Mouse (Mus musculus) C2C12 (cell line): ENCODE data around the gene Mrps33. TPM values are rescaled to one million over a fixed set of nuclear protein-coding genes. Genes with fewer than 3 reads are reported as not detected.

Source experiments
- H3K27me3 ChIP-seq: one replicate; pipeline ENCODE4 v1.6.1; 2011; ENCODE audit not compliant: control insufficient read depth, insufficient read depth, insufficient read length
- H3K36me3 ChIP-seq: one replicate; pipeline ENCODE4 v1.6.1; 2011; ENCODE audit not compliant: control insufficient read depth, insufficient read depth
- H3K4me3 ChIP-seq: one replicate; pipeline ENCODE4 v1.5.1; 2011; ENCODE audit warnings: mild to moderate bottlenecking, control low read depth; ENCODE audit not compliant: poor library complexity, insufficient read depth, severe bottlenecking
- H3K79me2 ChIP-seq: one replicate; pipeline ENCODE4 v1.6.1; 2011; ENCODE audit not compliant: control insufficient read depth, insufficient read depth
- H3K79me3 ChIP-seq: one replicate; pipeline ENCODE4 v1.6.1; 2011; ENCODE audit warnings: low read depth, control low read depth
- H3ac ChIP-seq: one replicate; pipeline ENCODE3; 2011; ENCODE audit warnings: low read depth; ENCODE audit not compliant: control insufficient read depth, insufficient read length
- CEBPB ChIP-seq: IDR thresholded peaks from one replicate; pipeline ENCODE4 v1.6.1; 2011; ENCODE audit warnings: low read depth, mild to moderate bottlenecking, control low read depth, moderate library complexity
- CTCF ChIP-seq: IDR thresholded peaks from one replicate; pipeline ENCODE4 v1.5.1; 2011; ENCODE audit not compliant: control insufficient read depth, insufficient read depth, insufficient read length
- FOSL1 ChIP-seq: IDR thresholded peaks from one replicate; pipeline ENCODE4 v1.8.0; 2011; ENCODE audit warnings: mild to moderate bottlenecking, low read length; ENCODE audit not compliant: poor library complexity, insufficient read depth, severe bottlenecking
- MAX ChIP-seq: IDR thresholded peaks from one replicate; pipeline ENCODE4 v1.6.1; 2011; ENCODE audit warnings: mild to moderate bottlenecking, control low read depth
- MYOD1 ChIP-seq: IDR thresholded peaks from one replicate; pipeline ENCODE4 v1.6.1; 2011; ENCODE audit warnings: low read depth; ENCODE audit not compliant: control insufficient read depth, insufficient read length
- MYOG ChIP-seq: IDR thresholded peaks from one replicate; pipeline ENCODE4 v1.6.1; 2011; ENCODE audit not compliant: control insufficient read depth, insufficient read length; ENCODE audit errors: extremely low read depth
- USF1 ChIP-seq: IDR thresholded peaks from one replicate; pipeline ENCODE4 v1.6.1; 2011; ENCODE audit warnings: low read depth, mild to moderate bottlenecking, control low read depth, moderate library complexity
- polyA plus RNA-seq: library from polyadenylated mRNA; unstranded; fragments of >200 nt; fragmentation: generic; extraction: Trizol; gene quantifications from one replicate; pipeline ENCODE4 v1.2.1, GENCODE M21; 2012; ENCODE audit warnings: missing spikeins

Gene Mrps33
- polyA plus RNA-seq, 1 experiment = 133 TPM

GRCm38 (mm10) chr6:39821241-39821640 lies 10.5 kb upstream of the Mrps33 start:
- no peak for TF ChIP-seq FOSL1
- TF ChIP-seq CEBPB = no peak
- TF ChIP-seq CTCF = no peak
- TF ChIP-seq MYOD1 = no peak
- TF ChIP-seq MYOG = no peak
- no peak for TF ChIP-seq USF1
- TF ChIP-seq MAX = no peak
- no peaks in the 10 kb centered on the region for H3K79me2 ChIP-seq
- H3ac ChIP-seq = no peak overlapping the region
- no peaks in the 10 kb centered on the region for H3K27me3 ChIP-seq
- H3K79me3 ChIP-seq = no peaks in the 10 kb centered on the region
- no peaks in the 10 kb centered on the region for H3K36me3 ChIP-seq
- H3K4me3 ChIP-seq = no peak overlapping the region

- no peak overlapping the region for H3K4me3 ChIP-seq
- no peaks in the 10 kb centered on the region for H3K79me2 ChIP-seq
- no peak overlapping the region for H3ac ChIP-seq
- no peaks in the 10 kb centered on the region for H3K79me3 ChIP-seq
- H3K27me3 ChIP-seq = no peaks in the 10 kb centered on the region
- no peaks in the 10 kb centered on the region for H3K36me3 ChIP-seq
- no peak for TF ChIP-seq USF1
- TF ChIP-seq MYOG = no peak
- no peak for TF ChIP-seq CTCF
- TF ChIP-seq MAX = no peak
- no peak for TF ChIP-seq CEBPB
- TF ChIP-seq FOSL1 = no peak
- TF ChIP-seq MYOD1 = no peak
Observed at GRCm38 (mm10) chr6:39818922-39819321, 8.1 kb upstream of the Mrps33 start.

- Histone ChIP-seq H3K79me2 (peaks cover 43% of the 10 kb centered on the region), H3K79me3 (peaks cover 21% of the 10 kb centered on the region), H3ac (no peak overlapping the region), H3K4me3 (no peak overlapping the region), H3K27me3 (no peaks in the 10 kb centered on the region), H3K36me3 (peaks cover 8% of the 10 kb centered on the region)
- no peak for TF ChIP-seq MYOD1
- TF ChIP-seq CTCF = no peak
- no peak for TF ChIP-seq FOSL1
- TF ChIP-seq MAX = no peak
- TF ChIP-seq CEBPB = no peak
Observed at GRCm38 (mm10) chr6:39808511-39808910, 2.3 kb downstream of the Mrps33 start.

DNA sequence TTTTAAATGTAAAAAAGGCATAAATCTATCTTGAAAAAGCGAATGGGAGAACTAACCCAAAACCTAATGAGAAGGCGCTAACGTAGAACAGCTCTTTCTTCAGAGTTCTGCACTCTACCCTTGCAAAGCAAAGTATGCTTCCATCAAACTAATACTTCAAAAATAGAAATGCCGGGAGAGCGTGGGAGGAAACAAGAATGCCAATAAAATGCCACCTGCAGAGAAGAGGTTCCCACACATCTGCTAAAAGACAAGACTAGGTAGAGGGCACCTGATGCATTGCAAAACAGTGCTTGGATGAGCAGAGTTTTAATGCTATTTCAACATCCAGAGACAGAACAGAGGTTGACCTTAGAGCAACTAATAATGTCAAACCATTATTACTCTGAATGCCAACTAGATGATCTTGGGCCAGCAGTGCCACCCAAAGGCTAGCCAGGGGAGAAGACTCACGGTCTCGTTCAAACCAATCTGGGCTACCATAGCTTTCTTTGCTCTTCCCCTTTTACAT lies 3.7 kb downstream of the Mrps33 start:
- Histone ChIP-seq H3K36me3 (peaks cover 18% of the 10 kb centered on the region), H3ac (no peak overlapping the region), H3K79me3 (peaks cover 21% of the 10 kb centered on the region), H3K4me3 (no peak overlapping the region), H3K27me3 (no peaks in the 10 kb centered on the region), H3K79me2 (peaks cover 43% of the 10 kb centered on the region)
- TF ChIP-seq FOSL1 (no peak), MYOD1 (no peak), USF1 (no peak), CTCF (no peak), CEBPB (no peak), MYOG (no peak), MAX (no peak)

DNA sequence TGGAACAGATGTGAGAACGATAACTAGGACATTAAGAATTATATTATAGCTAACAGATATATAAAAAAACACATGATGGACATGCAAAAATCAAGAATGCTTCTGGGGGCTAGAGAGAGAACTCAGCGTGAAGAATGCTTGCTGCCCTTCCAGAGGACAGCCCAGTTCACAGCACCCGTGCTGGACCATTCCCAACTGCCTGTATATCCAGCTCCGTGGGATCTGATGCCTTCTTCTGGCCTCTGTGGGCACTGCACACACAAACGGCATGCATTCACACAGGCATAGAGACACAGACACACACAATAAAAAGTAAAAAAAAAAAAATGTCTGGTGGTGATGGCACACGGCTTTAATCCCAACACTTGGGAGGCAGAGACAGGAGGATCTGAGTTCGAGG lies 4.5 kb downstream of the Mrps33 start:
- Histone ChIP-seq H3K79me2 (peaks cover 43% of the 10 kb centered on the region), H3K27me3 (no peaks in the 10 kb centered on the region), H3K4me3 (no peak overlapping the region), H3K79me3 (peaks cover 21% of the 10 kb centered on the region), H3ac (no peak overlapping the region), H3K36me3 (peaks cover 25% of the 10 kb centered on the region)
- no peak for TF ChIP-seq MAX
- no peak for TF ChIP-seq MYOD1

- peaks cover 29% of the 10 kb centered on the region for H3K36me3 ChIP-seq
- TF ChIP-seq CTCF (no peak), FOSL1 (no peak), MAX (no peak), MYOG (no peak), USF1 (no peak), CEBPB (no peak), MYOD1 (no peak)
- no peak overlapping the region for H3ac ChIP-seq
- H3K79me3 ChIP-seq = peaks cover 21% of the 10 kb centered on the region
- H3K27me3 ChIP-seq = no peaks in the 10 kb centered on the region
- no peak overlapping the region for H3K4me3 ChIP-seq
- H3K79me2 ChIP-seq = peaks cover 43% of the 10 kb centered on the region
Observed at GRCm38 (mm10) chr6:39805916-39806315, 4.9 kb downstream of the Mrps33 start.
